29 mouse cellular contexts compared by ENCODE assay signal in the genomic region with DNA sequence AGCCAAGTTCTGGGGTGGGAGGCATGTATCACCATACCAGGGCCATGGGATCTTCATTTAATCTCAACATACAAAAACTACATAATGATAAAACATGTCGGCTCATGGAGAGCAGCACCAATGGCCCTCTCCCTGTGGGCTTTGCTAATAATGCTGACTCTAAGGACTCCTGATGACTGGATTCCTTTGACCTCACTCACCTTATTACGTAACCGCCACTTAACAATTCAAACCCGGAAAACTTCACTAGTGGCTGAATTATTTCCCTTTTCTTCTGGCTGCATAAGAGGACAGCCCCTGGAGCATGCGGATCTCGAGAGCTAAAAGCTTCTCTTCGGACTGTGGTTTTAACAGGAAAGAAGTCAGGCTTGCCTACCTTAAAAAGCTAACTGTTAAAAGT.
DNase-seq lines count a peak whose midpoint lies in the region; ATAC-seq and TF ChIP-seq lines count a peak whose summit lies in the region.
"Had no signal": no experiment of that assay in that cellular context is flagged by ENCODE, and none has a peak within 500 bp of the region (broad histone marks: within the 10 kb centered on the region; RNA-seq: fewer than 3 reads in every experiment).

No protein-coding gene starts in this region.

- no peak overlapping the region for H3K4me2 ChIP-seq in lung, embryonic 14.5 days
- H3K4me2 ChIP-seq: embryonic facial prominence, embryonic 13.5 days; forebrain, embryonic 12.5 days; forebrain, embryonic 15.5 days; heart, embryonic 13.5 days; hindbrain, embryonic 13.5 days had no signal

- DNase-seq in lung, embryonic 14.5 days = peak; percentile 29
- no peak for DNase-seq in lung, postnatal 10 days
- peak; percentile 51 for DNase-seq in lung, postnatal 36 days
- DNase-seq in lung, postnatal 14 days = no peak
- DNase-seq in adipocyte (ENCODE audit: low spot score) = no peak
- no peak for DNase-seq in hindbrain, embryonic 10.5 days (ENCODE audit: low spot score)
- DNase-seq: adrenal gland, adult 2 months; cerebellum, adult 11 months; cerebellum, adult 2 months; cerebellum, adult 9-11 months; cerebellum, postnatal 25 days; embryo, embryonic 11 days; gastrocnemius, postnatal 25 days; heart, adult 2 months; heart, postnatal 14 days; heart, postnatal 4 days had no signal

- no peak overlapping the region for H3K9ac ChIP-seq in lung, embryonic 14.5 days
- H3K9ac ChIP-seq: embryonic facial prominence, embryonic 13.5 days; forebrain, embryonic 12.5 days; forebrain, embryonic 15.5 days; heart, embryonic 13.5 days; hindbrain, embryonic 13.5 days had no signal

- H3K27ac ChIP-seq in lung, embryonic 14.5 days (ENCODE audit: low read depth) = no peak overlapping the region
- H3K27ac ChIP-seq in hindbrain, embryonic 10.5 days = no peak overlapping the region
- H3K27ac ChIP-seq: embryonic facial prominence, embryonic 10.5 days; embryonic facial prominence, embryonic 13.5 days; forebrain, embryonic 12.5 days; forebrain, embryonic 15.5 days; heart, adult 2 months; heart, embryonic 10.5 days; heart, embryonic 13.5 days; hindbrain, embryonic 13.5 days had no signal

- H3K36me3 ChIP-seq in lung, embryonic 14.5 days (ENCODE audit: insufficient read depth) = no peaks in the 10 kb centered on the region
- H3K36me3 ChIP-seq in hindbrain, embryonic 10.5 days = no peaks in the 10 kb centered on the region
- H3K36me3 ChIP-seq: embryonic facial prominence, embryonic 10.5 days; embryonic facial prominence, embryonic 13.5 days; forebrain, embryonic 12.5 days; forebrain, embryonic 15.5 days; G1E; heart, embryonic 13.5 days; hindbrain, embryonic 13.5 days had no signal

- WGBS in lung, embryonic 14.5 days = 71% methylated on average over 7 of the region's 7 CpGs
- 87% methylated on average over 7 of the region's 7 CpGs for WGBS in hindbrain, embryonic 10.5 days

- no peak for TF ChIP-seq CTCF in lung, embryonic 14.5 days (IDR thresholded peaks at IDR 0.05; ENCODE audit: low read depth)

- no peaks in the 10 kb centered on the region for H3K9me3 ChIP-seq in lung, embryonic 14.5 days (ENCODE audit: low read depth, low read length)
- H3K9me3 ChIP-seq in hindbrain, embryonic 10.5 days = no peaks in the 10 kb centered on the region
- H3K9me3 ChIP-seq: embryonic facial prominence, embryonic 10.5 days; embryonic facial prominence, embryonic 13.5 days; forebrain, embryonic 12.5 days; forebrain, embryonic 15.5 days; G1E; heart, embryonic 10.5 days; heart, embryonic 13.5 days; hindbrain, embryonic 13.5 days had no signal

- no peak overlapping the region for H3K4me3 ChIP-seq in lung, embryonic 14.5 days (ENCODE audit: low read depth, low read length)
- no peak overlapping the region for H3K4me3 ChIP-seq in hindbrain, embryonic 10.5 days
- H3K4me3 ChIP-seq: embryonic facial prominence, embryonic 10.5 days; embryonic facial prominence, embryonic 13.5 days; erythroblast, embryonic 14.5 days; forebrain, embryonic 12.5 days; forebrain, embryonic 15.5 days; heart, adult 2 months; heart, embryonic 10.5 days; heart, embryonic 13.5 days; hindbrain, embryonic 13.5 days had no signal

- H3K4me1 ChIP-seq in lung, embryonic 14.5 days (ENCODE audit: insufficient read depth) = peaks cover 6% of the 10 kb centered on the region; the same call in 1 of the 2 replicates
- H3K4me1 ChIP-seq in hindbrain, embryonic 10.5 days (replicated peaks) = no peaks in the 10 kb centered on the region
- H3K4me1 ChIP-seq: forebrain, embryonic 12.5 days had no signal

- H3K27me3 ChIP-seq in lung, embryonic 14.5 days (ENCODE audit: insufficient read depth, low read length) = no peaks in the 10 kb centered on the region
- H3K27me3 ChIP-seq in hindbrain, embryonic 10.5 days (ENCODE audit: insufficient read depth, poor library complexity, severe bottlenecking) = no peaks in the 10 kb centered on the region
- H3K27me3 ChIP-seq: CH12.LX; embryonic facial prominence, embryonic 13.5 days; forebrain, embryonic 12.5 days; forebrain, embryonic 15.5 days; hindbrain, embryonic 13.5 days; Patski had no signal

- ATAC-seq in lung, embryonic 14.5 days (ENCODE audit: insufficient read depth) = no peak
- ATAC-seq in megakaryocyte, adult 5-6 weeks (ENCODE audit: poor library complexity, severe bottlenecking) = peak; percentile 27; the same call in 1 of the 2 replicates
- ATAC-seq: forebrain, embryonic 15.5 days; hindbrain, embryonic 16.5 days had no signal

Comparison
In these comparisons a context has a peak if more than half of its experiments do, and no peak if none do; other contexts are left out.
1. DNase-seq: peak in lung, embryonic 14.5 days (single experiment) and lung, postnatal 36 days (single experiment); none in lung, postnatal 10 days (single experiment), lung, postnatal 14 days (single experiment), adipocyte (single experiment) and hindbrain, embryonic 10.5 days (single experiment).